Mouse (Mus musculus): ENCODE data around the gene Nod2. TPM values are rescaled to one million over a fixed set of nuclear protein-coding genes. Genes with fewer than 3 reads are reported as not detected.

Nod2 gene
- 0.12 and 0.19 TPM in 2 replicates for polyA plus RNA-seq (2015; fragmentation: Nextera tagmentation; extraction: Ambion mirVana)

DNA sequence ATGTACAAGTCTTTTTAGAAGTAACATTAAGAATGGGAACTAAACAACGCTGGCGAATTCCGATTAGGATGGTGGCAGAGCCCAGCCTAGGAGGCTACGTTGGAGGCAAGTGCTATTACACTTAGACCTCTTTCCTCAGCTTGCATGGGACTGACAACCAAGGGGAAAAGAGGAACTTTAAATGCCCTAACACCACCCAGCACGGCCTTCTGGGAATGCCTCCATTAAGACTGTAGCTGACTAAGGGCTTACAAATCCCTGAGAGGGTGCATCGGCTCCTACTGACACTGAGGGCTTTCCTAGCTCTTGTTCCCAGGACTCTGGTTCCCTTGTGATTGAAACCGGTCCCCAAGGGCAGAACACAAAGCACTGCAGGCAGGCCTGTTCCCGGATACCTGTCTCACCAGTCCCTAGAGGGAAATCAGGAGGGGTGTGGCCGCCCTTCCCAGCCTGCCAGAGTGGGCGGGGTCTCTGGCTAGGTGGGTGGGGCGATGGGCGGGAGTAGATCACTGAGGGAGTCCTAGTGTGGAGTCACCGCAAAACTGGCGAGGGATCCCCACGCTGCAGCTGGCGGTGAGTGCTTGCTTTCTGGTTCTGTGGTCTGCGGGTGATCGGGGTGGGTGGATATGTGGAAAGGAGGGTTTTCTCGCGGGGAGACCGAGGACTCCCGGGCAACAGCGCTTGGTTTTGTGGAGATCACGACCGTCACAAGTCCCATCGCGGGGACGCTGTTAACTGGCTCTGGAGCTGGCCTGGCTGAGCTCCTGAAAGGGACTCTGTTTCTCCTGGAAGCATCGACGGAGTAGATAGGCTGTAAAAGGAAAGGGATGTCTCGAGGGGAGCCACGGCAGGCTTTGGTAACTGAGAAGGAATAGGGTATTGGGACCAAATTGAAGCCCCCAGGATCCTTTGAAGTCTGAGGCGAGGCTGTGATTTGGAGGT lies at the start of gene Nod2:
TSS of gene Nod2 (plus strand) at position 479 of the 942 bp plus-strand sequence.
- Histone ChIP-seq H3K4me3 (ENCODE audit: low read depth, low read length) (peak within 1 kb of the TSS; percentile 11), H3K27me3 (ENCODE audit: control insufficient read depth, insufficient read depth, low read depth, low read length) (peaks cover 6% of the 10 kb centered on the region; the same call in 1 of the 2 replicates), H3K9ac (ENCODE audit: low read depth, low read length) (0 out of 2 replicates have a peak within 1 kb of the TSS, but pooled peaks have one; percentile 2), H3K4me1 (ENCODE audit: control insufficient read depth, insufficient read depth, low read length) (no peaks in the 10 kb centered on the region), H3K27ac (ENCODE audit: low read length) (no peak within 1 kb of the TSS), H3K4me2 (ENCODE audit: low read length) (peak within 1 kb of the TSS; percentile 45), H3K36me3 (ENCODE audit: control insufficient read depth, insufficient read depth, low read length) (no peaks in the 10 kb centered on the region), H3K9me3 (replicated peaks; ENCODE audit: control insufficient read depth, low read length, poor library complexity, severe bottlenecking) (no peaks in the 10 kb centered on the region)
- ATAC-seq: no peak
- WGBS: 9% methylated on average over 33 of the region's 33 CpGs

DNA sequence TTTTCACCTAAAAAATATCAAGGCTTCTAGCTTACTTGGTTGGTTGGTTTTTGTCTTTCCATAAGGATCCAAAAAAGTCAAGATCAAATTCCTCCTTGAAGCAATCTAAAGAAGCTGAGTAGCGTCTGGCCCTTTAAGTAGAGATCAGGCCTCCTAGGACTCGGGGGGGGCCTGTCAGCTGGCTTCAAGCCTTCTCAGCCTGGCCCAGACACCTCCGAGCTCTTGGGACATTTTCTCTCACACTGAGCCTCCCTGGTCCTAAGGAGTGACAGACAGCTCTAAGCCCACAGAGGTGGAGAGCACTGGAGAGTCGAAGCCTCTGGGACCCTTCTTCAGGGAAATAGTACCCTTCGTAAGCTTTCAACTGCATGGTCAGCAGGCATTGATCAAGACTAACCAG lies 48.5 kb upstream of the Nod2 start:
- WGBS: 66% methylated on average over 5 of the region's 5 CpGs
- no peak overlapping the region for H3K27ac ChIP-seq (ENCODE audit: low read length)
- H3K4me3 ChIP-seq (ENCODE audit: low read depth, low read length): no peak overlapping the region
- no peak overlapping the region for H3K9ac ChIP-seq (ENCODE audit: low read depth, low read length)
- H3K4me1 ChIP-seq (ENCODE audit: control insufficient read depth, insufficient read depth, low read length): peaks cover 10% of the 10 kb centered on the region
- no peaks in the 10 kb centered on the region for H3K36me3 ChIP-seq (ENCODE audit: control insufficient read depth, insufficient read depth, low read length)
- ATAC-seq: no peak
- no peaks in the 10 kb centered on the region; the same call in 1 of the 2 replicates for H3K9me3 ChIP-seq (replicated peaks; ENCODE audit: control insufficient read depth, low read length, poor library complexity, severe bottlenecking)
- H3K4me2 ChIP-seq (ENCODE audit: low read length): no peak overlapping the region
- H3K27me3 ChIP-seq (ENCODE audit: control insufficient read depth, insufficient read depth, low read depth, low read length): no peaks in the 10 kb centered on the region

DNA sequence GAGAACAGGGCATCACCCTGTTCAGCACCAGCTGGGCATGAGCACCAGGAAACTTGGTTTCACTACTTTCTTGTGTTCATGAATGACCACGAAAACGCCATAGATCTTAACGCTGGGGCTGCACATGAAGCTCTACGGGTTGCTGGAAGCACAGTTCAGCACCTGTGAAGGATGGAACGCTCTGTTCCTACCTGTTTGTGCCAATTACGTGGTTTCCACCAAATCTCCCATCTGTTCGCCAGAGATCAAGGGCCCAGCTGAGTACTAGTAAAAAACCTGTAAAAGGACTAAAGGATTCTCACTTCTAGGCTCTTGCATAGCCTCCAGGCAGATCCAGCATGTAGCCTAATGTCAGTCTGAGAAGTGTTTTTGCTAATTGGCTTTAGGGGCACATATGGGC lies 47.6 kb upstream of the Nod2 start:
- Histone ChIP-seq H3K9me3 (replicated peaks; ENCODE audit: control insufficient read depth, low read length, poor library complexity, severe bottlenecking) (no peaks in the 10 kb centered on the region; the same call in 1 of the 2 replicates), H3K4me2 (ENCODE audit: low read length) (no peak overlapping the region), H3K27ac (ENCODE audit: low read length) (no peak overlapping the region), H3K4me3 (ENCODE audit: low read depth, low read length) (no peak overlapping the region), H3K4me1 (ENCODE audit: control insufficient read depth, insufficient read depth, low read length) (peaks cover 19% of the 10 kb centered on the region), H3K36me3 (ENCODE audit: control insufficient read depth, insufficient read depth, low read length) (no peaks in the 10 kb centered on the region), H3K9ac (ENCODE audit: low read depth, low read length) (no peak overlapping the region), H3K27me3 (ENCODE audit: control insufficient read depth, insufficient read depth, low read depth, low read length) (no peaks in the 10 kb centered on the region)
- no peak for ATAC-seq
- WGBS: 87% methylated on average over 7 of the region's 7 CpGs

DNA sequence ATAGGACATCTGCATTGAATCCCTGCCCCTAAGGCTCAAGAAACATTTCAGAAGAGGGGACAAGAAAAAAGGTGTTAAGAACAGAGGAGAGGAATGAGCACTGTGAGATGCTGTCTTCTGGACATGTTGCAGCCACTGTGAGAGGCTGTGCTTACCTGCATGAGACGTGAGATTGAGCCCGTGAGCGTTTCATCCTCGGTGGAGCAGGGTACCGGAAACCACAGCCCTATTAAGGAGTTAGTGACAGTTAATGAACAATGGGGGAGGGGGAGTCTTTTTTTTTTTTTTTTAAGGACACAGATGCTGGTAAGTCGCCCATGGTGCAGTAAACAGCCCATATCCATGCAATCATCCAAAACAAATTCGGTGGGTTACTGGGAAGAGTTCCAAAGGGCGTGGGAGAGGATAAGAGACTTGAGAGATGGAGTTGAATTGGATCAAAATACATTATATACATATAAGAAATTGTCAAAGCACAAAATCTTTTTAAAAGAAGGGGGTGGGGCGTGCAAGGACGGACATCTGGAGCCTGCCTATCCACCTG lies 43.6 kb upstream of the Nod2 start:
- peak; percentile 25; the same call in 1 of the 2 replicates for ATAC-seq
- Histone ChIP-seq H3K4me2 (ENCODE audit: low read length) (peak overlapping the region; percentile 70), H3K9me3 (replicated peaks; ENCODE audit: control insufficient read depth, low read length, poor library complexity, severe bottlenecking) (no peaks in the 10 kb centered on the region; the same call in 1 of the 2 replicates), H3K4me1 (ENCODE audit: control insufficient read depth, insufficient read depth, low read length) (peaks cover 23% of the 10 kb centered on the region), H3K4me3 (ENCODE audit: low read depth, low read length) (peak overlapping the region; percentile 35), H3K36me3 (ENCODE audit: control insufficient read depth, insufficient read depth, low read length) (no peaks in the 10 kb centered on the region), H3K27ac (ENCODE audit: low read length) (peak overlapping the region; percentile 58; the same call in 1 of the 2 replicates), H3K27me3 (ENCODE audit: control insufficient read depth, insufficient read depth, low read depth, low read length) (no peaks in the 10 kb centered on the region), H3K9ac (ENCODE audit: low read depth, low read length) (peak overlapping the region; percentile 59)
- WGBS: 4% methylated on average over 10 of the region's 10 CpGs

DNA sequence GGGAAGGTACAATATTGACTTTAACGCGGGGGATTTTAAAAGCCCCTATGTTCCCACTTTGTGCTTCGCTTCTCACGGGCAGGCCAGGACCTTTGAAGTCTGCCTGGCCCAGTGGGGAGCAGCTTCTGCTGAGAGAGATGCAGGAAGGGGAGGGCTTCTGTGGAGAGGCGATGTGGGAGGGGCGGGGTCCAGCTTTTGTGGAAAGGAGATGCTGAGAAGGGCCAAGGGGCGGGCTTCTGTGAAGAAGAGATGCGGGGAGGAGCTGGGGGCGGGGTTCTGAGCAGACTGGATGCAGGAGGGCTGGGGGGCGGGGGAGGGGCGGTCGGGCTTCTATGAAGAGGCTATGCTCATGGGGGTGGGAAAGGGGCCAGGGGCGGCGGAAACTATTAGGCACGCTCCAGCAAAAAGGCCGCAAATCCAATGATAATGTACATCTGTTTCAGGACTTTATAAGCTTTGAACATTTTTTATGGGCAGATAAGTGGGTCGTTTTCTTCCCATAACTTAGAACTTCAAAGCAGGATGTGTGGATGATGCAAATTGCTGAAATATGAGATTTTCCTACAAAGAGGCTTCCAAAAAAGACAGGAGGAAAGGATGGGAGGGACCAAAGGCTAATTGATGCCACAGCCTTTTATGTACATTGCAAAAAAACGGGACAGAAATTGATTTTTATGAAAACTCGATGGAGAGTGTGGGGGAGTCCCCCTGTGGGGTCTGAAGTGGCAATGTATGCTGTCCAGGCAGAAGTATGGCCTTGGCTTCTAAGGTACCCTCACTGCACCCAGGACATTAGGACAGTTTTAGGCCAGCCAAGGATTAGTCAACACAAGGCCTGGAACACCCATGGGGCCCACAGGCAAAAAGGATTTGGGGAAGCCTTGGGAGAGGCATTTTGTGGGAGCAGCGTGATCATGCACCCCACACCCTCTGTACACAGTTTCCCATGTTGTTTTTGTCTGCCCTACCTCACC lies 42.8 kb upstream of the Nod2 start:
- Histone ChIP-seq H3K9me3 (replicated peaks; ENCODE audit: control insufficient read depth, low read length, poor library complexity, severe bottlenecking) (no peaks in the 10 kb centered on the region; the same call in 1 of the 2 replicates), H3K4me3 (ENCODE audit: low read depth, low read length) (peak overlapping the region; percentile 35), H3K4me1 (ENCODE audit: control insufficient read depth, insufficient read depth, low read length) (peaks cover 23% of the 10 kb centered on the region), H3K27me3 (ENCODE audit: control insufficient read depth, insufficient read depth, low read depth, low read length) (no peaks in the 10 kb centered on the region), H3K9ac (ENCODE audit: low read depth, low read length) (peak overlapping the region; percentile 59), H3K36me3 (ENCODE audit: control insufficient read depth, insufficient read depth, low read length) (no peaks in the 10 kb centered on the region), H3K4me2 (ENCODE audit: low read length) (peak overlapping the region; percentile 70), H3K27ac (ENCODE audit: low read length) (peak overlapping the region; percentile 58; the same call in 1 of the 2 replicates)
- WGBS: 3% methylated on average over 20 of the region's 20 CpGs
- peak; percentile 92 for ATAC-seq

DNA sequence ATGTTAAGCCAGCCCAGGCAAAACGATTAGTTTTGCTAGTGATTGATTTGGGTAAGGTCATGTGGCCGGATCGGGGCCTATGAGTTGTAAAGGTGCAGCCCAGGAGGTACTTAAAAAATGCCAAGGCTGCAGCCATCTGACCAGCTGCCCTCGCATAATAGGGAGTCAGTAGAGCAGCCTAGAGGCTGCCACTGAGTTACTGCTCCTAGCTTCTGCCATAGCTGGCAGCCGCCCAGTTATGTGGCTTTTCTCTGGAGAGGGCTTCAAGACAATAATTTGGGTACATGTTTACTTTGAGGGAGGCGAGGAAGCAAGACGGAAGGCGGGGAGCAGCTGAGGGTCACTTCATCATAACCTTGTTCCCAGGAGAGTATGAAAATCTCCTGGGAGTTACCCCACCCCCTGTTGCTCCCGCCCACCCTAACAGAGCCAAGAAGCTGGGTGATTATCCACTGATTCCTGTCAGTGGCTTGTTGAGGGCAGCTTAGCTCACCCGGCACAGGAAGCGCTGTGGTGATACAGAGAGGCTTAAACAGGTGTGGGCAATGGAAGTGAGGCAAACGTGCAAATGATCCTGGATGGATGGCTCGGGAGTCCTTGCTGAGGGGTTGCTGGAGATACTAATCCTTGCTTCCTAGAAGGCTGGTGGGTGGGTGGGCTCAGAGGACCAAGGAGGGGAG lies 41.6 kb upstream of the Nod2 start:
- H3K4me3 ChIP-seq (ENCODE audit: low read depth, low read length): no peak overlapping the region
- H3K9me3 ChIP-seq (replicated peaks; ENCODE audit: control insufficient read depth, low read length, poor library complexity, severe bottlenecking): no peaks in the 10 kb centered on the region; the same call in 1 of the 2 replicates
- H3K27me3 ChIP-seq (ENCODE audit: control insufficient read depth, insufficient read depth, low read depth, low read length): no peaks in the 10 kb centered on the region
- ATAC-seq: no peak
- WGBS: 34% methylated on average over 13 of the region's 13 CpGs
- no peak overlapping the region for H3K9ac ChIP-seq (ENCODE audit: low read depth, low read length)
- peaks cover 23% of the 10 kb centered on the region for H3K4me1 ChIP-seq (ENCODE audit: control insufficient read depth, insufficient read depth, low read length)
- no peak overlapping the region for H3K27ac ChIP-seq (ENCODE audit: low read length)
- no peak overlapping the region for H3K4me2 ChIP-seq (ENCODE audit: low read length)
- no peaks in the 10 kb centered on the region for H3K36me3 ChIP-seq (ENCODE audit: control insufficient read depth, insufficient read depth, low read length)

DNA sequence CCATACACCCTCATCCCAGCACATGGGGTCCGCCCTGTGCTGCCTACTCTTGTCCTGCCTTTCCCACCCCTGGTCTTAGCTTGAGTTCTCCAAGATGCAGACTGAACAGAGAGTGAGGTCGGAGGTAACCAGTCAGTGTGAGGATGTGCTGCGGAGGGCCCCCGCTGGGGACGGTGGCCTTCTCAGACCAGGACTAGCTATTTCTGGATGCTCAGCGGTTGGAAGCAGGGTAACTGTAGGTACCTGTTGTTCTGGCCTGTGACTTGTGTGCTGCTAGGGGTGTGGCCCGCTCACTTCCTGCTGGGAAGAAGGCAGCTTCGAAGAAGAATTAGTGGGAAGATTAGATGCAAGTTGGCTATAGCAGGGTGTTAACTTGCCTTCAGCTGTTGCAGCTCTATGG lies 38.1 kb upstream of the Nod2 start:
- H3K9ac ChIP-seq (ENCODE audit: low read depth, low read length): no peak overlapping the region
- H3K9me3 ChIP-seq (replicated peaks; ENCODE audit: control insufficient read depth, low read length, poor library complexity, severe bottlenecking): no peaks in the 10 kb centered on the region
- no peaks in the 10 kb centered on the region for H3K36me3 ChIP-seq (ENCODE audit: control insufficient read depth, insufficient read depth, low read length)
- ATAC-seq: no peak
- H3K4me1 ChIP-seq (ENCODE audit: control insufficient read depth, insufficient read depth, low read length): peaks cover 12% of the 10 kb centered on the region
- no peak overlapping the region for H3K4me2 ChIP-seq (ENCODE audit: low read length)
- no peaks in the 10 kb centered on the region for H3K27me3 ChIP-seq (ENCODE audit: control insufficient read depth, insufficient read depth, low read depth, low read length)
- H3K27ac ChIP-seq (ENCODE audit: low read length): no peak overlapping the region
- H3K4me3 ChIP-seq (ENCODE audit: low read depth, low read length): no peak overlapping the region
- 80% methylated on average over 8 of the region's 8 CpGs for WGBS

DNA sequence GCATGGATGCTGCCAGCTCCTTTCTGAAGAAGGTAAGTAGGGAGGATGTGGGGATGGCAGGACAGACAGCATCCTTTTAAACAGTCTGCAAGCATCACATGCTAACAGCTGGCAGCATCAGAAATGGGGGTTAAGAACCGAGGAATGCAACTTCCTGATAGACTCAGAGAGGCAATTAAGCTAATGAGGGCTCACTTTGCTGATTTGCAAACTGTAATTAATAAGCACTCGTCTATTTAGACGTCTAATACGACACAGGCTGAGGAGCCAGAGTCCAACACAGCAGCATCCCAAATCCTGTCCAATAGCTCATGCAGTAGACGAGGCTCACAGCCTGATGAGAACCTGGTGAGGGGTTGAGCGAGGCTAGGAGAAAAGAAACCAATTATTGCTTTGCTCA lies 36.8 kb upstream of the Nod2 start:
- no peak for ATAC-seq
- WGBS: 67% methylated on average over 6 of the region's 6 CpGs

More for the DNA sequence above, 36.8 kb upstream of the Nod2 start:
- Histone ChIP-seq H3K9me3 (replicated peaks; ENCODE audit: control insufficient read depth, low read length, poor library complexity, severe bottlenecking) (no peaks in the 10 kb centered on the region), H3K36me3 (ENCODE audit: control insufficient read depth, insufficient read depth, low read length) (no peaks in the 10 kb centered on the region), H3K9ac (ENCODE audit: low read depth, low read length) (no peak overlapping the region), H3K4me1 (ENCODE audit: control insufficient read depth, insufficient read depth, low read length) (0 out of 2 replicates have a peak, but pooled peaks cover 2% of the 10 kb centered on the region), H3K4me2 (ENCODE audit: low read length) (no peak overlapping the region), H3K4me3 (ENCODE audit: low read depth, low read length) (no peak overlapping the region), H3K27ac (ENCODE audit: low read length) (no peak overlapping the region), H3K27me3 (ENCODE audit: control insufficient read depth, insufficient read depth, low read depth, low read length) (no peaks in the 10 kb centered on the region)
